Mouse (Mus musculus): ENCODE measurements around the gene Tjp3. TPM values are rescaled to one million over a fixed set of nuclear protein-coding genes. Genes with fewer than 3 reads are reported as not detected.

Gene Tjp3
- polyA plus RNA-seq, 1 experiment, result 0.01 TPM

DNA sequence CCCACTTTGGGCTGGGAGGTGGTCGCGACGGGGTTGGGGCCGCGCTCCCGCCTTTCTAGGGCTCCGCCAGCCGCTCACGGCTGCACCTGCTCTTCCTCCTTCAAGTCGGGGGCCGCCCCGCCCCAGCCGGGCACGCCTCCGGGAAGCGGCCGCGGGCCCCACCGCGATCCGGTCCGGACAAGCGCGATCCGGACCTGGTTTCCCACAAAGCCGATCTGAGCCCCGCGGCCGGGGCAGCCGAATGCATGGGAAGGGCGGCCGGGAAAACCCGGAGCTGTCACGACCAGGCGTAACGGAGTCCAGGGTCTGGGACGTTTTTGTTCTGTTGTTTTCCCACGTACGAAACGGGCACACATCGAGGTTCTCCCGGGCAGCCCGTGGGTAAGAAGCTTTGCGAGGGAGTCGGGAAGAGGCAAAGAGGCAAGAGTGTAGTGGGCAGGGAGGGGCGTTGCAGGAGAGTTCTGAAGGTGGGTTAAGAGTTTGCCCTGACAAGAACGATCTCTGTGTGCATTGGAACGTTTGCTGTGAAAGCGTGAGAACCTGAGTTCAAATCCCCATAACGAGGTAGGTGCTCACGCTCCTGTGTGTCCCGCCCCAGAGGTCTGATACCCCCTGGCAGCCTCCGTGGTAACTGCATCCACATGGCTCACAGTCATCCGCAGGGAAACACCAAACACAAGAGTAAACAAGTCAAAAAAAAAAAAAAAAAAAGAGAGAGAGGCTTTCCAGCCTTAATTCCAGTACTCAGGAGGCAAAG is 5.5 kb downstream of the Tjp3 start:
- H3K4me3 ChIP-seq (replicated peaks), result peak overlapping the region; percentile 52
- TF ChIP-seq TAL1 (IDR thresholded peaks at IDR 0.05; ENCODE audit: low read length) (no peak), GATA1 (IDR thresholded peaks at IDR 0.05; ENCODE audit: low read length) (no peak)
- no peaks in the 10 kb centered on the region for H3K36me3 ChIP-seq (ENCODE audit: control insufficient read depth)
- peaks cover 46% of the 10 kb centered on the region for H3K4me1 ChIP-seq (ENCODE audit: control insufficient read depth)
- peaks cover 4% of the 10 kb centered on the region; the same call in 1 of the 2 replicates for H3K9me3 ChIP-seq (ENCODE audit: control insufficient read depth, low read length)
- peaks cover 58% of the 10 kb centered on the region for H3K27me3 ChIP-seq (ENCODE audit: control insufficient read depth)

DNA sequence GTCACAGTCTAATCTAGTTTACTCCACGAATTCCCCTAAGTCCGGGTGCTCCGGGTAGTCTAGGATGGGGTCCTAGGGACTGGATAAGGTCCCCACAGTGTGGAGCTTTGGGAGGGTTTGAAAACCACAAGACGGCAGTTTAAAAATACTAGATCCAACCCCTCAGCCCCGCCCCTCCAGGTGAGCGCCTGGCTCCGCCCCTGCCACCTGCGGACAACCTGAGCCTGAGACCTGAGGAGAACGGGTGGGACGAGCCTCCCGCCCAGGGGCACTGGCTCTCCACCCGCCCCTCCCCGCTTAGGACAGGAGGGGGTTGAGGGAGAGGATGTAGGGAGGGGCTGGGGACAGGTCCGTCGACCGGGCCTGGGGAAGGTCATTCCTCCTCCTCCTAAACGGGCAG is 6.7 kb downstream of the Tjp3 start:
- peaks cover 69% of the 10 kb centered on the region for H3K27me3 ChIP-seq (ENCODE audit: control insufficient read depth)

DNA sequence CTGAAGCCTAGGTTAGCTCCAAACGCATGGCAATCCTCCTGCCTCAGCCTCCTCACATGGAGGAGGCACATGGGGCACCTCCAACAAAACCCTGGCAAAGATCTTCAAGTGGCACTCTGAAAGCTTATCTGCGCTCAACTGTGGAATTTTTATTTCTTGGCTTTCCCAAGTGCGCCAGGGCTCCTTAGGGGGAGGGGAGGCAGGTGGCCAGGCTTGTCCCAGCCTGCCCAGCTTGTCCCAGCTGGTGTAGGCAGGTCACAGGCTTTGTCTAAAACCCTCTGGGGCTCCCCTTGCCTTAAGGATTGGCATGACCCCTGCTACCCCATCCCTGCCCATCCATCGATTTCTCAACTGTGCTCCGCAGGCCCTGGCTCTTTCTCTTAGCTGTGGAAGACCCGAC is 7.2 kb downstream of the Tjp3 start:
- no peaks in the 10 kb centered on the region for H3K36me3 ChIP-seq (ENCODE audit: control insufficient read depth)
- H3K4me1 ChIP-seq (ENCODE audit: control insufficient read depth), result peaks cover 43% of the 10 kb centered on the region
- H3K4me3 ChIP-seq (replicated peaks), result no peak overlapping the region
- H3K9me3 ChIP-seq (ENCODE audit: control insufficient read depth, low read length), result peaks cover 4% of the 10 kb centered on the region; the same call in 1 of the 2 replicates
- peaks cover 74% of the 10 kb centered on the region for H3K27me3 ChIP-seq (ENCODE audit: control insufficient read depth)
- TF ChIP-seq GATA1 (IDR thresholded peaks at IDR 0.05; ENCODE audit: low read length) (no peak), TAL1 (IDR thresholded peaks at IDR 0.05; ENCODE audit: low read length) (no peak)

More for the DNA sequence above, 6.7 kb downstream of the Tjp3 start:
- H3K9me3 ChIP-seq (ENCODE audit: control insufficient read depth, low read length), result peaks cover 4% of the 10 kb centered on the region; the same call in 1 of the 2 replicates
- no peak for TF ChIP-seq GATA1 (IDR thresholded peaks at IDR 0.05; ENCODE audit: low read length)
- no peaks in the 10 kb centered on the region for H3K36me3 ChIP-seq (ENCODE audit: control insufficient read depth)
- no peak overlapping the region for H3K4me3 ChIP-seq (replicated peaks)
- H3K4me1 ChIP-seq (ENCODE audit: control insufficient read depth), result peaks cover 43% of the 10 kb centered on the region

DNA sequence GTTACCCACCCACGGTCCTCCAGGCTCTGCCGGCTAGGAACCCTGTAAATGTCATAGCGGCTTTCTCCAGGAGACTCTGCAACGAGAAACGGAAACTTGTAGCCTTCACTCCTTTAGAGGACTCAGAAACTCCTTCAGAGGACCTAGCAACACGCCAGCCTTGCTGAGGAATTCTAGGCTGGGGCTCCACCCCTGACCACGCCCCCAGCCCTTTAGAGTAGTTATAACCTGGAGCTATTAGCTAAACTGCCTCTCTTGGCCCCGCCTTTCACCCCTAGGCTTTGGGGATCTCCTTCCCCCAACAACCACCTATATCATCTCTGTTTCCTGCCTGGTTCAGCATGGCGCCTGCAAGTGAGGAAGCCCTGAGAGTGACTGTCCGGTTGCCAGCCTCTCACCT is 11.9 kb downstream of the Tjp3 start:
- TF ChIP-seq TAL1 (IDR thresholded peaks at IDR 0.05; ENCODE audit: low read length) (no peak), GATA1 (IDR thresholded peaks at IDR 0.05; ENCODE audit: low read length) (no peak)
- no peak overlapping the region for H3K4me3 ChIP-seq (replicated peaks)
- peaks cover 58% of the 10 kb centered on the region for H3K27me3 ChIP-seq (ENCODE audit: control insufficient read depth)

DNA sequence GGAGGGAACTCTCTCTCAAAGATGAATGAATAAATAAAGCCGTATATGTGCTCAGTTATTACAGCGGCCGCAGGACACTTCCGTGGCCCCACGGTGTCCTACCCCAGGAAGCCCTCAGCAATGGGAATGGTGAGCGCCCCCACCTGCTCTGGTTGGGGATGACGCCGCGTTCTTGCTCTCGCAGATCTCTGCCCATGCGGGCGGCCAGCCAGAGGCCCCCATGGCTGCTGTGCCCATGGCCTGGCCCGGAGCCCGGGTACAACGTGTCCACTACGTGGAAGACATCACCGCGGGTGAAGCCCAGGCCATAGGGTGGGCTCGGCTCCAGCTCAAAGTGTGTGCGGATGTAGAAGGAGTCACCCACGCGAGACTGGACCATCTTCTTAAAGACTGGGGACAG is 13.7 kb downstream of the Tjp3 start:
- TF ChIP-seq GATA1 (IDR thresholded peaks at IDR 0.05; ENCODE audit: low read length) (no peak), TAL1 (IDR thresholded peaks at IDR 0.05; ENCODE audit: low read length) (no peak)
- H3K4me3 ChIP-seq (replicated peaks), result no peak overlapping the region
- H3K36me3 ChIP-seq (ENCODE audit: control insufficient read depth), result peaks cover 11% of the 10 kb centered on the region
- H3K9me3 ChIP-seq (ENCODE audit: control insufficient read depth, low read length), result no peaks in the 10 kb centered on the region; the same call in 1 of the 2 replicates
- H3K4me1 ChIP-seq (ENCODE audit: control insufficient read depth), result peaks cover 5% of the 10 kb centered on the region
- H3K27me3 ChIP-seq (ENCODE audit: control insufficient read depth), result peaks cover 40% of the 10 kb centered on the region

More for the DNA sequence above, 11.9 kb downstream of the Tjp3 start:
- Histone ChIP-seq H3K4me1 (ENCODE audit: control insufficient read depth) (peaks cover 5% of the 10 kb centered on the region), H3K9me3 (ENCODE audit: control insufficient read depth, low read length) (no peaks in the 10 kb centered on the region; the same call in 1 of the 2 replicates), H3K36me3 (ENCODE audit: control insufficient read depth) (no peaks in the 10 kb centered on the region)

DNA sequence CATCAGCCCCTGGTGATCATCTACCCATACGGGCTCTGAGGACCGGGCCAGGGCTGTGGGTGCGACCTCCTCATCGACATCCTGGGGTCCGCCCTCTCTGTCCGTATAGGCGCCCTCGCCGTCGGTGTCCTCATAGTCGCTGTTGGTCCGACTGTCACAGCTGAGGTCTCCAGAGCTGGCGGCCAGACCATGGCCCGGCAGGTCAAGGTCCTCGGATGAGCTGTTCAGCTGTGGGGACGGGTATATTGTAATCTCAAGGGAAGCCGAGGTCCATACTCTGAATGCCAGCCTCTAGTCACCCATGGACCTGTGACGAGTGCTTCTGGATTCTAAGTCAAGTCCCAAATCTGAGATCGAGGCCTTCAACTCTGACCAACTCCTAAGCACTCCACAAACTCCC is 17.5 kb downstream of the Tjp3 start:
- no peak for TF ChIP-seq TAL1 (IDR thresholded peaks at IDR 0.05; ENCODE audit: low read length)
- TF ChIP-seq GATA1 (IDR thresholded peaks at IDR 0.05; ENCODE audit: low read length), result no peak
- Histone ChIP-seq H3K4me1 (ENCODE audit: control insufficient read depth) (peaks cover 5% of the 10 kb centered on the region), H3K27me3 (ENCODE audit: control insufficient read depth) (peaks cover 8% of the 10 kb centered on the region), H3K4me3 (replicated peaks) (no peak overlapping the region), H3K9me3 (ENCODE audit: control insufficient read depth, low read length) (no peaks in the 10 kb centered on the region), H3K36me3 (ENCODE audit: control insufficient read depth) (peaks cover 36% of the 10 kb centered on the region)

DNA sequence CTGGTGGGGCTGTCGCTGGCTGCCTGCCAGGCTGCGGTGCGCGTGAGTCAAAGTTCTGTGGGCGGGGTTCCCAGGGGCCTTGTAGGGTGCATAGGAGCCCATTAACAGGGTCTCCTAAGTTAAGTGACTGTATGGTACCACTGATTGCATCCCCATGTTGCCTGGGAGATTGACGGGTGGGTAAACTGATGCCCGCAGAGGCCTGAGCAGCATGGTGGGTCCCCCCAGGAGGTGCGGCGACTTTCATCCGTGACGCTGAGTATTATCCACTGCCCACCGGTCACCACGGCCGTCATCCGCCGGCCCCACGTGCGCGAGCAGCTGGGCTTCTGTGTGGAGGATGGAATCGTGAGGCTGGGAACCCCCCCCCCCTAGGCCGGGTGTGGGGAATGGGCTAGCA is 19.0 kb downstream of the Tjp3 start:
- TF ChIP-seq TAL1 (IDR thresholded peaks at IDR 0.05; ENCODE audit: low read length), result no peak
- TF ChIP-seq GATA1 (IDR thresholded peaks at IDR 0.05; ENCODE audit: low read length), result no peak
- Histone ChIP-seq H3K9me3 (ENCODE audit: control insufficient read depth, low read length) (no peaks in the 10 kb centered on the region), H3K27me3 (ENCODE audit: control insufficient read depth) (no peaks in the 10 kb centered on the region), H3K36me3 (ENCODE audit: control insufficient read depth) (peaks cover 36% of the 10 kb centered on the region), H3K4me3 (replicated peaks) (no peak overlapping the region), H3K4me1 (ENCODE audit: control insufficient read depth) (peaks cover 20% of the 10 kb centered on the region)

DNA sequence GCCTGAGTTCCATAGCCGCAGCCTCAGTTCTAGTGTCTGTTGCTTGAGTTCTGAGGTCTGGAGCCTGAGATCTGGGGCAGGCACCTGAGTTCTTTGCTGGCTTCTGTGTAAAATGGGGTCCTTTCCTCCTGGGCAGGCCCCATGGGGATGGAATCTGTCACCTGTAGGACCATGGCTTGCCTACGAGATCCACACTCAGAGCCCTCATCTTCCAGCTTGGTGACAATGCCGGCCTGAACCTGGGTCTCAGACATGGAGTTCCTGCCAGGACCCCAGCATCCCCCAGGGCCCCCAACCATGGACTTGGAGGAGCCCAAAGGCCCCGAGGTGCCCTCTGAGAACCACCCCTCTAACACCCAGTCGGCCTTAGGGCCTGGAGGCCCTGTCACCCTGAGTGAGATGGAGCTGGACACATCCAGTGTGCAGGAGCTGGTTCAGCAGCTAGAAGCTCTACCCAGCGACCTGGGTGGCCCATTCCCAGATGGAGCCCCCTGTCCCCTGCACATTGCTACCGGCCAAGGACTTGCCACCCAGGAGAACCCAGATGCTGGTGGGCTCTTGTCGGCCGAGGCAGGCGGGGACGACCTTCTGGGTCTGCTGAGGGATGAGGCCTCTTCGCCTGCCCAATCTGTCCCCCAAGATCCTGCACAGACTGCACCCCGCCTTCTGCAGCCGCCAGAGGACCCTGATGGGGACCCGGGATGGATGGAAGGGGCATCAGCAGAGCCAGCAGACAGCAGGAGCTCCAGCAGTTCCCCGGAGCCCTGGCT is 22.6 kb downstream of the Tjp3 start:
- Histone ChIP-seq H3K36me3 (ENCODE audit: control insufficient read depth) (peaks cover 56% of the 10 kb centered on the region), H3K4me3 (replicated peaks) (peak overlapping the region; percentile 74), H3K9me3 (ENCODE audit: control insufficient read depth, low read length) (no peaks in the 10 kb centered on the region), H3K27me3 (ENCODE audit: control insufficient read depth) (no peaks in the 10 kb centered on the region), H3K4me1 (ENCODE audit: control insufficient read depth) (peaks cover 50% of the 10 kb centered on the region)
- TF ChIP-seq TAL1 (IDR thresholded peaks at IDR 0.05; ENCODE audit: low read length), result no peak
- no peak for TF ChIP-seq GATA1 (IDR thresholded peaks at IDR 0.05; ENCODE audit: low read length)

DNA sequence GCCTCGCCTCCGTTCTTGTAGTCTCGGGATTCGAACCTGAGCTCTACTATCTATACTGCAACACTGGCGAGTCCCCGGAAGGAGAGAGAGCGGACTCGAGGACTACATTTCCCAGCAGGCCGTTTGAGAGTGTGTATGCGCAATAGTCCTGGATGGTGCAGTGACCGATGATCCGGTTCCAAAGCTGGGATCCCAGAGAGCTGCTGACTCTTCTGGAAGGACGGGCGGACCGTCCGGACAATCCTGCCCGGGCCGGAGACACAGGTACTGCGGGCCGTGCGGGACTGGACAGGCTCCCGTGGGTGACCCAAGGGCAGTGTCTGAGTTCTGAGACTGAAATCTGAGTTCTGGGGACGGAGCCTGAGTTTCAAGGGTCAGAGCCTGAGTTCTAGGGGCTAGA is 23.3 kb downstream of the Tjp3 start:
- H3K4me1 ChIP-seq (ENCODE audit: control insufficient read depth), result peaks cover 50% of the 10 kb centered on the region
- H3K4me3 ChIP-seq (replicated peaks), result peak overlapping the region; percentile 74
- no peaks in the 10 kb centered on the region for H3K27me3 ChIP-seq (ENCODE audit: control insufficient read depth)
- H3K36me3 ChIP-seq (ENCODE audit: control insufficient read depth), result peaks cover 56% of the 10 kb centered on the region
- no peak for TF ChIP-seq TAL1 (IDR thresholded peaks at IDR 0.05; ENCODE audit: low read length)
- no peak for TF ChIP-seq GATA1 (IDR thresholded peaks at IDR 0.05; ENCODE audit: low read length)
- no peaks in the 10 kb centered on the region for H3K9me3 ChIP-seq (ENCODE audit: control insufficient read depth, low read length)

Measured in erythroblast, embryonic 14.5 days (primary cell).